Mouse (Mus musculus) 3T3-L1 (cell line): ENCODE measurements around the gene Pex6.
"Not testable (repeated sequence)": the region's sequence is repeated elsewhere in the genome, so short reads cannot be mapped to it uniquely, and the experiment has no call there.

Source experiments
- DNase-seq: peaks from one replicate; pipeline ENCODE4 v3.0.0-alpha.2; 2015; ENCODE audit warnings: low read depth, low spot score

Pex6 gene

DNA sequence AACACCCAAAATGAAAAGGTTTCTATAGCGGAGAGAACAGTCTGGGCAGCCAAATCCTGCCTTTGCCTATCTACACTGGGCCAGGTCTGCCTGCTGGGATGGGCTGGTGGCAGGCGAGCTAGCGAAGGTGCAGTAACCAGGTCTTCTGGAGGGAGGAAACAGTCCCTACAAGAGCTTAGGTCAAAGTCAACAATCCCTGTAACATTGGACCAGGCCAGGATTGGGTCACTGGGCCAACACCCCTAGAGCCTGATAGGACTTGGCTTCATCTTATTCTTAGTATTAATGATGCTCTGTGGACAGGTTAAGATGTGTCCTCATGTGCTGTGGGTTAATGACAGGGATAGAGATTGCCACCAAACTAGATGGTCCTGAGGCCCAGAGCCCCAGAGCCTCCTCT lies 22.8 kb downstream of the Pex6 start:
- DNase-seq = no peak

DNA sequence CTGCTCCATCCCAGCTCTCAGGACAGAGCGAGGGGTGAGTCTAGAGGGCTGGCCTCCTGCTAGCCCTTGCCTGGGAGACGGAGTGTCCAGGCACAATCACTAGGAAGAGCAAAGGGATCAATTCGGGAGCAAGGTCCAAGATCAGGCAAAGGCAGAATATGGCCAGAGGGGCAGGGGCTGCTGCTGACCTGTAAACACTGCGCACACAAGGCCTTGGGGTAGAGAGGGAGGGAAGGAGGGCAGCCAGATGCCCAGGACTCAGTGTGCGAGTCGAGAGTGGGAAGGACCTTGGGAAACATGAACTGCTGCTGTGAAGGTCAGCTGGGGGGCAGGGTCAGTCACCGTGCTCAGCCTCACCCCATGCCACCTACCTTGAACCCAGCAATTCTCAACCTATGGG lies 24.0 kb downstream of the Pex6 start:
- no peak for DNase-seq

DNA sequence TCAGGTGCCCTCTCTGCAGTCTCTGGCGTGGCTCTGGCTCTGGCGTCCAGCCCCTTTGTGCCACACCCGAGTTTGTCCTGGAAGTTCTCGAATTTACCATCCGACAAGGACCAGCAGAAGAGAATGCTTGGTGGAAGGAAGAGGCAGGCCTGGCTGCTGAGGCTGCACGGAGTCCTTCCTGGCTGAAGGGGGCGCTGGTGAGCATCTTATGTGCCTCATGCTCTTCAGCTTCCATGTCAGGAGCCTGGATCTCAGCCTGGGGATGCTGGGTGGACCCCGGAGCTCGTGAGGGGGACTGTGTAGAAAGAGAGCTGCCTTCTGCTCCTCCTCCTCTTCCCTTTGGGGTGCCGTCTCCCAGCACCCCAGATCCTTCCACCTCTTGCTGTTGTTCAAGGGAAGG lies 24.9 kb downstream of the Pex6 start:
- DNase-seq = peak; percentile 54

- no peak for DNase-seq
These were observed 30.0 kb downstream of the Pex6 start for GRCm38 (mm10) chr17:46741305-46741704.

DNA sequence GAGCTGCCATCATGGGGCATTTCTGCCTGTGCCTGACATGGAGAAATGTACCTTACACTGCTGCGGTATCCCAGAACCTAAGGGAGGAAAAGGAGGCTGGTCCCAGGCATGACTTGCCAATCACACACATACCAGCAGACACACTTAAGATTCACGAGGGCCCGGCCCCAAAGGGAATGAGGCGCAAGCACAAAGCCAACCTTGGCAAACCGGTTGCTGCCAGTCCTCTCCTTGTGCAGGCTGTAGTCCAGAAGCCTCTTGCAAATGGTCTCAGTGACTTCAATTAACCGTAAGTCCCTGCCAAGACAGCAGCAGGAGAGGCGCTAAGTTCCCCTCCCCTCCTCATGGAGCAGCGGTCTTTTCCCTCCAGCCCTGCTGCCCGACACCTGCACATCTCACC lies 31.7 kb downstream of the Pex6 start:
- no peak for DNase-seq

GRCm38 (mm10) chr17:46745506-46745905 lies 34.2 kb downstream of the Pex6 start:
- no peak for DNase-seq

DNA sequence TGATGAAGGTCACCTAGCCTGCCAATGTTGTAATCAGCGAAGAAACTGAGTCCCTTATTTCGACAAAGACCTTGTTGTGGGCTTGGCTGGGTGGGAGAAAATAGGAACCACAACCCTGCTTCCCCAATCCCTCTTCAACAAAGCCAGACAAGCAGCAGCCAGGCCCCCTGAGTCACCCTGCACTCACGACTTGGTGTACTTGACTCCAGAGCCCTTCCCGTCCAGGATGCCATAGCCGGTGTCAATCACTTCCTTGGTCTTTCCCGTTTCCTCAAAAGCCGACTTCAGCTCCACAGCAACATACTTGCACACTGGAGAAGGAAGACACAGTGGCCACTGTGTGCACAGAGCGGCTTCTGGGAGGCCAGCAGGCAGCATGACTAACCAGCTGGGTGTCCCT lies 36.0 kb downstream of the Pex6 start:
- DNase-seq = peak; percentile 17

DNA sequence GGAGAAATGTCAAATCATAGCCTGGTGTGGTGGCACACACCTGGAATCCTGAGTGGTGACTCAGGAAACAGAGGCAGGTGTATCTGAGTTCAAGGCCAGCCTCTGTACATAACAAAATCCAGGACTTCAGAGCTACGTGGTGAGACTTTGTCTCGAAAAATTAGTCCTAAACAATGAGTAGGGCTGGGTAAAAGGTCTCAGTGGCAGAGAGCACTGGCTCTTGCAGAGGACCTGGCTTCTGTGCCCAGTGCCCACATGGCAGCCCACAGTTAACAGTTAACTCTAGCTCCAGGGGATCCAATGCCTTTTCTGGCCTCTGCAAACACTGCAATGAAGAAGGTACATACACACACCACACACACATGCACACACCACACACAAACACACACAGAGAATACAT lies 36.5 kb downstream of the Pex6 start:
- no peak for DNase-seq

DNA sequence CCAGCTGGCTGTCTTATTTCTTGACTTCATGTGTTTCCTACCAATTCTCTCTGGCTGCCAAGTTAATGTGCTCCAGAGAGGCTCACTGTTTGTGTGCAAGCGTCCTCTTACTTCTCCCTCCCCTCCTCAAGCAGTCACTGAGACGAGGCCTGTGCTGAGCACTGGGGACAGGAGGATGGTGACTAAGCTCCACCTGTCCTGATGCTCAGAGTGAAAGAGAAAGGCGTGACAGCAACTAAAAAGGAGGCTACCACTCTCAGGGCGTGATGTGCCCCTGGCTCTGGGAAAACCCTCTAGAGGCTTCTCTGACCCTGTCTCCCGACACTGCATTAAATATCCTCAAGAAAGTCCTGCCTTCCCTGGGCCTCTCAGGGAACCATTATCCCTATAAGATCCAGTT lies 38.0 kb downstream of the Pex6 start:
- DNase-seq = no peak

DNA sequence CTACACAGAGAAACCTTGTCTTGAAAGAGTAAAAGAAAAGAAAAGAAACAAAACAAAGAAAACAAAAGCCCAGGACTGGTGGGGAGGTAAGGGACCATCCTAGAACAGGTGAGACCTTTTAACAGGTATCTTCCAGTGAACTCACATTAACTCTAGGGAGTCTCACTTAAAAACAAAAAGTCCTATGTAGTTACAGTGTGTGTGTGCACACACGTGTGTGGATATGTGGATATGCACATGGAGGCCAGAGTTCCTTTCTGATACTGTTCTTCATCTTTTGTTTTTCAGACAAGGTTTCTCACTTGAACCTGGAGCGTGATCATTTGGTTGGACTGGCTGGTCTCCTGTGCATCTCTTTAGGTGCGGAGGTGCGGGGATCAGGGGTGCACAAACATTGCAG lies 39.3 kb downstream of the Pex6 start:
- no peak for DNase-seq

GRCm38 (mm10) chr17:46751056-46751793 lies 40.0 kb downstream of the Pex6 start:
- DNase-seq = peak; percentile 71

DNA sequence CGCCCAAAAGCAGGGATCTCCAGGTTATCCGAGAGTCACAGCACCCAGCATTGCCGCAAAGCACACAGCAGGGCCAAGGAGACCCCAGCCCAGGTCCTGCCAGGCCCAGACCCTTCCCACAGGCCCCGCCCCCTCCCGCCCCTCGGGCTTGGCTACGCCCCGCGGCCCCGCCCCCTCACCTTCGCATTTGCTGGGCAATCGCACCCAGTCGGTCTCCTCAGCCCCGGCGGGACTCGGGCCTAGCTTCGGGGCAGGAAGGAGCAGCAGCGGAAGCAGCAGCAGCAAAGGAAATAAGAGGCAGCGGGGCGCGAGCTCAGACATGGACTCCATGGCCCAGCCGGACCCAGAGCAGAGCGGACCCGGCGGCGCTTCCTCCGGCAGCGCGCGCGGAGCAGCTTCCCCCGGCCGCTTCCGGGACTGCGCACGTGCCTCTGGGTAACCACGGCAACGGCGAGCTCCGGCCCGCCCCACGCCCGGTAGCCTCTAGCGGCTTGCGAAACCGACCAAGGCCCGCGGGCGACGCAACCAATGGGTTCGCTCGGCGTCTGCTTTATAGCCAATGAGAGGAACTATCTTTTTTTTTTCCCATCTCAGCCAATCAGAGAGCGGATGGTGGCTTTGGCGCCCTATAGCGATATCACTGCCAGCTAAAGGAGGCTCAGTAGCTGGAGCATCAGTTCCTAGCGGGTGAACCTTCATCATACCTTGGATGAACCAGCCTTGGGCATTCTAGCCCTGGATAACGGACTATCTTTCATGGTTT lies 40.7 kb downstream of the Pex6 start, which contains the start of gene Cnpy3:
TSS of gene Cnpy3 (minus strand) at position 421 of the 763 bp plus-strand sequence.
- DNase-seq = peak; percentile 98

GRCm38 (mm10) chr17:46758753-46759152 lies 47.5 kb downstream of the Pex6 start:
- no peak for DNase-seq

GRCm38 (mm10) chr17:46763544-46763943 lies 52.3 kb downstream of the Pex6 start, which contains the start of gene Ptcra:
Gene Ptcra, minus strand, starts transcription at chr17:46763712.
- DNase-seq = no peak

DNA sequence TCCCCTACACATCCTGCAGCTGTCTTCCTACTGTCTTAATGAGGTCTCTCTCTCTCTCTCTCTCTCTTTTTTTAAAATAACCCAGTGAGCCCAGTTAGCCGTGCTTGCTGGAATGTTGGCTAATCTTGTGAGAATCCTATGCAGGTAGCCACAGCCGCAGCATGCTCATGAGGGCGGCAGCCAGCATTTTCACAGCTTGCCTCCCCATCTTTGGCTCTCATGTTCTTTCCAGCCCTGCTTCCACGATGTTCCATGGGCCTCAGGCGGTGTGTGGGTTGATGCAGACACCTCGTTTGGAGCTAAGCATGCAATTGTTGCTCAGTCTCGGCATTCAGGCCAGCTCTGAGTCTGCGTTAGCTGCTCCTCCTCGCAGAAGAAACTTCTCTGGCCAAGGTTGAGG lies 53.7 kb downstream of the Pex6 start:
- not testable (repeated sequence) for DNase-seq

DNA sequence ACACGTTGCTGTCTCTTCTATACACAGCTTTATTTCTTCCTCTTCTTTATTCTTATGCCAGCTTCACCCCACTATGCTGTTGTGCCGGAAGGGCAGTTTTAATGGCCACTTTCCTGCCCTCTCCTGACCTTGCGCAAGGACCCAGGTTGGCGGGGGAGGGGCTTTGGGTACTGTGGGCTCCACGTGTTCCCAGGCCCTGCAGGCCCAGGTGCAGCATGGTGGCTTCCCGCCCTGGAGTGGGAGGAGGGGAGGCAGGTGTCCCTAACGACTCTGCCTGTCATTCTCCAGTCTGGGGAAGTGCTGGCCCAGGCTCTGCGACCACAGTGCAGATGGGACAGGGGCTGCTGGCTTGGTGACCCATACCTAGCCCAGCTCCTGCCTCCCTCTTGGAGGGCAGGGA lies 56.6 kb downstream of the Pex6 start:
- no peak for DNase-seq

DNA sequence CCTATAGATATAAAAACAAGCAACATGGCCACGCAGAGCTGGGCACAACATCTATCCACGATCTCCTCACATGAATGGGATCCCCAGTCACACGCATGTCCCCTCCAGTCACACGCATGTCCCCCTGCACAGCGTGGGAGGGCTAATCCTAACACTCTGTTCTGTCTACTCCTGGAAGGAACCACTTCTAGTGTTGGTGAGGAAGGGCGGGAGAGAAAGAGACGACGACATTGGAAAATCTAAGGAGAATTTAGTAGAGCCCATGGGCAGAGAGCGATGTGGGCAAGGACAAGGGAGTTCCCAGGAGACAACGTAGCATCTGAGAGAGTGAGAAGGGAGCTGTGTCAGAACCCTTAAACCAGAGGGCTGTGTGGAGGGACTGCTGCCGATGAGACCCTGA lies 59.3 kb downstream of the Pex6 start:
- no peak for DNase-seq

DNA sequence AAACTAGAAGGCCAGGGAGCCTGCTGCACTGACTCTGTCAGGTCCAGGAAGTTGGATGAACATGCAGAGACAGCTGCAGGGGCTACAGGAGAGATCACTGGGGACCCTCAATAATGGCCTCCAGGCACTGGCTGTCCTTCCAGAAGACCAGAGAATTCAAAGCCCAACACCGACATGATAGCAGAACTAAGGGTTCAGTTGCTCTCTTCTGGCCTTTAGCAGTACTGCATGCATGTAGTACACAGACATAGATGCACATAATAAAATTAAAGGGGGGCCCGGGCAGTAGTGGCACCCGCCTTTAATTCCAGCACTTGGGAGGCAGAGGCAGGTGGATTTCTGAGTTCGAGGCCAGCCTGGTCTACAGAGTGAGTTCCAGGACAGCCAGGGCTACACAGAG lies 59.8 kb downstream of the Pex6 start:
- peak; percentile 33 for DNase-seq

DNA sequence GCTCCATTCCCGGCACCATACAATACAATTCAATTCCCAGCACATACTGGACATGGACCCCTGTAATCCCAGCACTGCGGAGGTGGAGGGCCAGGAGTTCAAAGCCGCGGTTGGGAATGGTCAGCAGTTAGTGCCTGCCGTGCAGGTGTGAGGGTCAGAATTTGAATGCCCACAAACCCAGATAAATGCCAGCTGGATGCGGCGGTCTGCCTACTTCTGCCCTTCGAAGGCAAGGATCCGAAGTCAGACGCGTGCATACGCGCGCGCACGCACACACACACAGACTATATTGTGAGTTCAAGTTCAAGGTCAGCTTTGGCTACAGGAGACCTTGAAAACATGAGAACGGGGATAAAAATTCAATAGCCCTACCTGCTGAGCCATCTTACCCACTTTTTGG lies 60.4 kb downstream of the Pex6 start:
- no peak for DNase-seq

DNA sequence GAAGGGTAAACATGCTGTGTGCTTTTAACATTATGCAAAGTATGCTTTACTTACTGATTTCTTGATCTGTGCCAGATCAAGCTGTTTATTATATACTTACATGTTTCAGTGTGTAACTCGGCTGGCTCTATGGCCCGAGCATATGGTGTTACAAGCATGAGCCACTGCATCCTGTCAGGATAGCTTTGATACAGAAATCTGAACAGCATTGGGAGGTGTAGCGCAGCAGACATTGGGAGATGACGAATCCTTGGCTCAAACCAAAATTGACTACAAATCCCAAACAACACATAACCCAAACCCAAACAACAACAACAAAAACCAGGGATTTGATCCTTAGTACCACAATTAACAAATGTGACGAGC lies 60.8 kb downstream of the Pex6 start:
- no peak for DNase-seq

GRCm38 (mm10) chr17:46772404-46773277 lies 61.4 kb downstream of the Pex6 start, which contains the start of gene 2310039H08Rik:
Gene 2310039H08Rik, plus strand, starts transcription at chr17:46772635.
- peak; percentile 94 for DNase-seq
